Mouse (Mus musculus) yolk sac, embryonic 10.5 days (tissue): ENCODE results near the gene Majin.
A peak's percentile ranks its signal among the peaks of the same experiment; 100 is the strongest.

Experiments
- DNase-seq: peaks from one replicate; pipeline ENCODE4 v3.0.0-alpha.2; 2017; ENCODE audit warnings: low spot score

The Majin gene

GRCm38 (mm10) chr19:6227864-6228263 is 43.7 kb downstream of the Majin start:
- no peak for DNase-seq

GRCm38 (mm10) chr19:6230411-6230810 is 46.2 kb downstream of the Majin start:
- no peak for DNase-seq

- DNase-seq = no peak
Observed at GRCm38 (mm10) chr19:6231036-6231435, 46.8 kb downstream of the Majin start.

- no peak for DNase-seq
Observed at GRCm38 (mm10) chr19:6233647-6234046, 49.5 kb downstream of the Majin start.

- DNase-seq = no peak
Observed at GRCm38 (mm10) chr19:6234337-6235083, 50.3 kb downstream of the Majin start.

- peak; percentile 94 for DNase-seq
Observed at GRCm38 (mm10) chr19:6235084-6236052, 51.2 kb downstream of the Majin start, which contains the start of gene Ppp2r5b. TSS of gene Ppp2r5b (minus strand) at chr19:6235872.

GRCm38 (mm10) chr19:6236053-6236441 is 51.9 kb downstream of the Majin start:
- peak; percentile 93 for DNase-seq

- no peak for DNase-seq
Observed at GRCm38 (mm10) chr19:6236842-6237241, 52.7 kb downstream of the Majin start.

GRCm38 (mm10) chr19:6238740-6239139 is 54.6 kb downstream of the Majin start:
- DNase-seq = no peak

- no peak for DNase-seq
Observed at GRCm38 (mm10) chr19:6240136-6240535, 55.9 kb downstream of the Majin start.

- no peak for DNase-seq
Observed at GRCm38 (mm10) chr19:6240725-6241124, 56.5 kb downstream of the Majin start.

- DNase-seq = peak; percentile 98
Observed at GRCm38 (mm10) chr19:6241274-6242107, 57.3 kb downstream of the Majin start, which contains the start of gene Atg2a. TSS of gene Atg2a (plus strand) at chr19:6241668.

GRCm38 (mm10) chr19:6242281-6242680 is 58.1 kb downstream of the Majin start:
- DNase-seq = peak; percentile 41

- no peak for DNase-seq
Observed at GRCm38 (mm10) chr19:6243226-6243625, 59.0 kb downstream of the Majin start.

- DNase-seq = no peak
Observed at GRCm38 (mm10) chr19:6245806-6246205, 61.6 kb downstream of the Majin start.

- no peak for DNase-seq
Observed at GRCm38 (mm10) chr19:6247526-6248300, 63.5 kb downstream of the Majin start.

GRCm38 (mm10) chr19:6253021-6253420 is 68.8 kb downstream of the Majin start:
- no peak for DNase-seq

GRCm38 (mm10) chr19:6260428-6260827 is 76.2 kb downstream of the Majin start:
- no peak for DNase-seq

- DNase-seq = no peak
Observed at GRCm38 (mm10) chr19:6260946-6261345, 76.8 kb downstream of the Majin start.

GRCm38 (mm10) chr19:6261379-6261778 is 77.2 kb downstream of the Majin start:
- no peak for DNase-seq

- DNase-seq = peak; percentile 62
Observed at GRCm38 (mm10) chr19:6262222-6262621, 78.0 kb downstream of the Majin start.
